Mouse (Mus musculus) 3134 (cell line): Measurements from ENCODE around the gene Adh1.

ENCODE experiments used
- DNase-seq: peaks from one replicate; pipeline ENCODE4 v3.0.0-alpha.2; 2011; ENCODE audit warnings: low spot score; ENCODE audit not compliant: insufficient read length; ENCODE audit errors: extremely low read depth

Adh1 gene

DNA sequence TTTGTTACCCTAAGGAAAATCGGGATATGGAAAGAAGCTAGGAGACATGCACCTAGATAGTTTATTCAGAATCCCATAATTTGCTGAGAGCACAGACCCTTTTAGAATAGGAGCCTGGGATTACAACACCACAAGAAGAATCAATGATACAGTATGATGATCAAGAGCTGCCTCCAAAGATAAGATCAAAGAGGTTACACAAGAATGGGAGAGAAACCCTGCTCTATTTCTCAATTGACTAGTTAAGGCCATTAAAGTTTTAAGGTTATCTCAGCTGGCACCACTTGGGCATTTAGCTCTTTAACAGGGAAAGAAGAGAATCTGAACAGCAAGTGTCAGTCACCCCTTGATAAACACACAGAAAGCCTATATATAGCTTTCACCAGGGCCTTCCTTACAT, 74.8 kb downstream of the Adh1 start:
- DNase-seq, result no peak

DNA sequence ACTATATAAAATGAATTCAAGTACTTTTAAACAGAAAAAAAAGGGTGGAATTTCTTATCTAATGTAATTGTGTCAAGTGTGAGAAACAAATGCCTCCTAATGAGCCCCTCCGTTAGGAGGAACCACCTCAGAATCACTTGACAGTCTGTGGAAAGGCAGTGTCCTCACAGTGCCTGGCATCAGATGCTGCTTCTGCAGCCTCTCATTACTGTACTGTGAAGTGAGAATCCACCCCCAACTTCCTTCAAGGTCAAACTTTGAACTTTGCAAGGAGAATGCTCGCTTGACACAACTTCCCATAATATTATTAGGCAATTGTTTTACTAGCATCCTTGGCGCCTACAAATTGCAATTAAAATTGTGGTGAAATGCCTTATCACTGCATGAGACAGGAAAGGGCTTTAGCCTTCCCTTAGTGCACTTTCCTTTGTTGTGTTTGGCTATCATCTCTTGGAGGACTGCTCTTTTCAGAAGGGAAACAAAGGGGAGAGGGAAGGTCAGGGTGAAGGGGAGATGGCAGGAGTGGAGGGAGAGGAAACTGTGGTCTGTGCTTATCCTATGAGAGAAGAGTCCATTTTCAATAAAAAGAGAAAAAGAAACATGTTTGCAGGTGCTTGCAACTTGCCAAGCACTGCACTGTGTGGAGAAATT, 75.4 kb downstream of the Adh1 start:
- no peak for DNase-seq
